7 mouse cellular contexts compared by ENCODE assay signal in genomic region chr8:127178634-127179033, GRCm38 (mm10).
A peak's percentile ranks its signal among the peaks of the same experiment; 100 is the strongest.
DNase-seq lines count a peak whose midpoint lies in the region; ATAC-seq lines count a peak whose summit lies in the region.

No protein-coding gene starts in this region.

- 35% methylated on average over 4 of the region's 4 CpGs for WGBS in large intestine, adult 2 months

- ATAC-seq in megakaryocyte-erythroid progenitor cell, adult 5-6 weeks (replicated peaks; ENCODE audit: low FRiP score, low TSS enrichment, poor library complexity, severe bottlenecking) = peak; percentile 82

- peak; percentile 71 for DNase-seq in thymus, postnatal 0 days (ENCODE audit: low spot score)
- no peak for DNase-seq in thymus, postnatal 36 days
- peak; percentile 11 for DNase-seq in cerebellum, adult 11 months
- peak; percentile 78 for DNase-seq in forelimb bud, embryonic 11.5 days (ENCODE audit: low read depth, low spot score)
- DNase-seq in large intestine, adult 2 months (ENCODE audit: low read depth, low spot score) = peak; percentile 33
- no peak for DNase-seq in spleen, postnatal 36 days (ENCODE audit: low spot score in 2 of 2)

Comparison
In these comparisons a context has a peak if more than half of its experiments do, and no peak if none do; other contexts are left out.
1. DNase-seq: peak in thymus, postnatal 0 days (single experiment), cerebellum, adult 11 months (single experiment), forelimb bud, embryonic 11.5 days (single experiment) and large intestine, adult 2 months (single experiment); none in thymus, postnatal 36 days (0 of 2) and spleen, postnatal 36 days (0 of 2).